Mouse (Mus musculus) forebrain, embryonic 13.5 days (tissue): ENCODE data around the gene Wnt3. TPM values are rescaled to one million over a fixed set of nuclear protein-coding genes. Genes with fewer than 3 reads are reported as not detected.

Experiments used
- ATAC-seq: fragments of 200-750 bp; cut with Nextera tagmentation; 2 replicates; pipeline ENCODE4 v1.8.0; 2017
- H3K27ac ChIP-seq: fragments of 300-500 bp; sonication (generic); 2 replicates; pipeline ENCODE4 v1.5.1; 2015; ENCODE audit warnings: inconsistent platforms, mild to moderate bottlenecking, moderate library complexity
- H3K27me3 ChIP-seq: fragments of 300-500 bp; sonication (generic); 2 replicates; pipeline ENCODE4 v1.6.1; 2015; ENCODE audit warnings: mild to moderate bottlenecking, inconsistent platforms
- H3K36me3 ChIP-seq: fragments of 300-500 bp; sonication (generic); 2 replicates; pipeline ENCODE4 v1.6.1; 2015; ENCODE audit warnings: mild to moderate bottlenecking, inconsistent platforms; ENCODE audit not compliant: poor library complexity, severe bottlenecking
- H3K4me1 ChIP-seq: fragments of 300-500 bp; sonication (generic); 2 replicates; pipeline ENCODE4 v1.6.1; 2015; ENCODE audit warnings: inconsistent platforms
- H3K4me2 ChIP-seq: fragments of 300-500 bp; sonication (generic); 2 replicates; pipeline ENCODE4 v1.6.1; 2015; ENCODE audit warnings: inconsistent platforms, mild to moderate bottlenecking, moderate library complexity
- H3K4me3 ChIP-seq: fragments of 300-500 bp; sonication (generic); 2 replicates; pipeline ENCODE4 v1.5.1; 2015; ENCODE audit warnings: mild to moderate bottlenecking, inconsistent platforms
- H3K9ac ChIP-seq: fragments of 300-500 bp; sonication (generic); 2 replicates; pipeline ENCODE4 v1.6.1; 2015; ENCODE audit warnings: mild to moderate bottlenecking, inconsistent platforms
- H3K9me3 ChIP-seq: fragments of 300-500 bp; sonication (generic); replicated peaks from 2 replicates; pipeline ENCODE4 v1.6.1; 2016; ENCODE audit warnings: inconsistent platforms
- WGBS: fragments of 180-500 bp; shearing (Covaris S2); methylation state at CpG from one replicate; pipeline ENCODE4 v1.1.7; 2015; 5-methylcytosine and 5-hydroxymethylcytosine counted together
- polyA plus RNA-seq: library from polyadenylated mRNA; unstranded; fragments of >200 nt; fragmentation: Nextera tagmentation; extraction: Ambion mirVana; gene quantifications from 2 replicates; pipeline ENCODE4 v1.2.1, GENCODE M21; 2015

The Wnt3 gene
- polyA plus RNA-seq, result 6.5 TPM in 2 replicates

DNA sequence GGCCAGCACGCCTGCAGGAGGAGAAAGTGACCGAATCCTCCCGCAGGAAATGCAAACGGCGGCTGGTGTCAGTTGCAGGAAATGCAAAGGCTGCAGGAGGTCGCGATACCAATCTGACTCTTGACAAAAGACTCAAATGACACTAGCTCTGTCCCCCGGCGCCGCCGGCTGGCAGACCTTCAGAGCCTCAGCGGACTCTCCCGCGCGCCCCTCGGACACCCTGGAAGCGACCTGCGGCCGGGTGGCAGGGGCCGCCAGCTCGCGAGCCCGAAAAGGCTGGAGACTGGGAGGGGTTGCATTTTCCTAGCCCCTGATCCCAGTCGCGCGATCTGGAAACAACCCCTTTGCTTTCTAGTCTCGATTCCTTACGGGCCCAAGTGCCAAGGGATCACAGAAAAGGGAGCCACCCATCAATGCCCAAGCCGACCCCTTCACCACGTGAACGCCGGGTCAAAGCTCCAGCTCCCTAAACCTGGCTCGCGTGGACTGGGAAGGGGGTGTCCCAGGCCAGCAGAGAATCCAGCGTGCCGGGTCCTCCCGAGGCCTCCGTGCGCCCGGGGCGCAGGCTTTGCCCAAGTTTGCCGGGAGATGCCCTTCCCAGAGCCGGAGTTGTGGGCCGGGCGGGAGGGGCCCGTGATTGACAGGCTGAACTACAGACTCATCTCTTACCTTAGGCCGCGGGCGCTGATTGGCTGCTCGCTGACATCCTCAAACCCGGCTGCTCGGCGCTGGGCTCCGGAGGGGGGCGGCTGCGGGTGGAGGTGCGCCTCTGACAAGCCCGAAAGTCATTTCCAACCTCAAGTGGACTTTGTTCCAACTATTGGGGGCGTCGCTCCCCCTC lies at the start of gene Wnt3:
Wnt3 (plus strand) TSS at position 764 of the 841 bp plus-strand sequence.
- H3K4me3 ChIP-seq, result peak within 1 kb of the TSS; percentile 42
- H3K27me3 ChIP-seq, result peaks cover 94% of the 10 kb centered on the region
- no peaks in the 10 kb centered on the region for H3K36me3 ChIP-seq
- no peaks in the 10 kb centered on the region for H3K9me3 ChIP-seq
- peak within 1 kb of the TSS; percentile 53 for H3K9ac ChIP-seq
- H3K4me2 ChIP-seq, result peak within 1 kb of the TSS; percentile 66
- no peak within 1 kb of the TSS for H3K27ac ChIP-seq
- peak; percentile 79; the same call in 1 of the 2 replicates for ATAC-seq
- under 1% methylated on average over 60 of the region's 60 CpGs for WGBS
- H3K4me1 ChIP-seq, result peaks cover 36% of the 10 kb centered on the region

DNA sequence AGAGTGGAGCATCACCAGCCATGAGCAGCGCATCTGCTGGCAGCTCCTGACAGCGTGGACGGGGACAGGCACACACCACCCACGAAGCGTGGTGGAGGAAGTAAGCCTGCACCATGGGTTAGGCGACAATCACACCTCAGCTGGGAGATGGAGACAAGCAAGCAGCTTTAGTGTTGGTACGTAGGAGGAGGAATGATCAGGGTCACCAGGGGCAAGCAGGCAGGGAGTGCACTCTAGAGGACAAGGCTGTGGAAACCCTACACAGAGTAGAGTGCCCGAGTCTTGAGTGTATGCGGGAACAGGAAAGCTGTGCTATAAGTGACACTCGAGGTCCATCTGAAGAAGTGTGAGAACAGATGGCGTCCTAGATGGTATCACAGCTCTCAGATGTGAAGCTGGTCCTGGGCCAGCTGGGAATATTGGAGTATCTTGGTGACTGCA lies 49.6 kb upstream of the Wnt3 start:
- 76% methylated on average over 11 of the region's 11 CpGs for WGBS

DNA sequence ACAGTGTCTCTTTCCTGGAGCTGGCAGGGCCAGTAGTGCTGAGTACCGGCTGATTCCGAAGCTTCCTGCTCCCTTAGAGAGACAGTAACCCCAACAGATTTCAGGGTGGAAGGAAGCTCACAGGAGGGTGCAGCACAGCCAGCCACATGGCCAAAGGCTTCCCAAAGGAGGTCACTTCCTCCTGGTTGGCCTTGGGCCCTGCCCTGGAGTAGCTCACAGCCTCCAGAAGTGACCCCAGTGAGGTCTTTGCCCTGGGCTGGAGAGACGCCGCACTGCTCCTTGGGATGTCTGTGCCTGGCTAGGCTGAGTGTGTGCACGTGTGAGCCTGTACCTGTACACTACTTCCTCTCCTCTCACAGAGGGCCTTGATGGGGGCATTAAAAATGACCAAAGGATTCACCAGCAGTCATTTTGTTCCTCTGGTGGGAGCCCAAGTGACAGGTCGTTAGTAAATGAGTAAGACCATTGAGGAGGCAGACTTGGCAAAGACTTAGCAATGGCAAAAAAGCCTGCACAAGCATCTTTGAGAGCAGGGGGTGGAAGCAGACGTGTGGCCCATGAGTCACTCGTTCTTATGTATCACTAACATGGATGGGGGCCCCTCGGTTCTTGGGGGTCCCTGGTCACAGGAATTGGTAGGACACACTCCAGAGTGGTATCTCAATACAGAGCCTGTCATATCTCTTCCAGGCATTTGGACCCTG lies 44.5 kb upstream of the Wnt3 start:
- Histone ChIP-seq H3K27me3 (peaks cover 5% of the 10 kb centered on the region; the same call in 1 of the 2 replicates), H3K4me1 (no peaks in the 10 kb centered on the region), H3K4me2 (no peak overlapping the region), H3K27ac (no peak overlapping the region), H3K4me3 (no peak overlapping the region), H3K36me3 (no peaks in the 10 kb centered on the region), H3K9ac (no peak overlapping the region), H3K9me3 (peaks cover 3% of the 10 kb centered on the region; the same call in 1 of the 2 replicates)
- WGBS, result 75% methylated on average over 9 of the region's 9 CpGs
- ATAC-seq, result no peak

More for the DNA sequence above, 49.6 kb upstream of the Wnt3 start:
- ATAC-seq, result 0 out of 2 replicates have a peak, but pooled peaks have one; percentile 36
- H3K4me1 ChIP-seq, result peaks cover 12% of the 10 kb centered on the region
- no peaks in the 10 kb centered on the region for H3K36me3 ChIP-seq
- no peak overlapping the region for H3K4me3 ChIP-seq
- peak overlapping the region; percentile 19; the same call in 1 of the 2 replicates for H3K27ac ChIP-seq
- no peak overlapping the region for H3K9ac ChIP-seq
- H3K9me3 ChIP-seq, result peaks cover 3% of the 10 kb centered on the region; the same call in 1 of the 2 replicates
- no peaks in the 10 kb centered on the region for H3K27me3 ChIP-seq
- no peak overlapping the region for H3K4me2 ChIP-seq

DNA sequence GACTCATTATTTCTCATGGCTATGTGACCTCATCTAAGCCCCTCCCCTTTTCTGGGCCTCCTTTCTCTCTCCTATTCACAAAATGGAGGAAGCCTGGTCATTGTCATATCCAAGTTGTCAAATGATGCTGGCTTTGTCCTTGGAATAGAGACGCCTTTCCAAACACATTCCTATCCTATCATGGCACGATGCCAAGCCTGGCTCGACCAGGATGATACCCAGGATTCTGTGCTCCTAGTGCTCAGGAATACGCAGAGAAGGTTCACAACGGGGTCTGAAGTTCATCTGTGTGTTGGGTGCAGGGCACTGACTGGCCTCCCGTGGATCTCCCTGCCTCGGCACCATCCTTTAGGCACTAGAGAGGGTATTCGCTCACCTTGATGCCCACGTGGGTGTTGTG lies 42.4 kb upstream of the Wnt3 start:
- Histone ChIP-seq H3K27me3 (peaks cover 5% of the 10 kb centered on the region; the same call in 1 of the 2 replicates), H3K4me2 (no peak overlapping the region), H3K36me3 (no peaks in the 10 kb centered on the region), H3K4me3 (no peak overlapping the region), H3K27ac (no peak overlapping the region), H3K9ac (no peak overlapping the region), H3K9me3 (no peaks in the 10 kb centered on the region), H3K4me1 (no peaks in the 10 kb centered on the region)
- 79% methylated on average over 9 of the region's 9 CpGs for WGBS
- no peak for ATAC-seq

DNA sequence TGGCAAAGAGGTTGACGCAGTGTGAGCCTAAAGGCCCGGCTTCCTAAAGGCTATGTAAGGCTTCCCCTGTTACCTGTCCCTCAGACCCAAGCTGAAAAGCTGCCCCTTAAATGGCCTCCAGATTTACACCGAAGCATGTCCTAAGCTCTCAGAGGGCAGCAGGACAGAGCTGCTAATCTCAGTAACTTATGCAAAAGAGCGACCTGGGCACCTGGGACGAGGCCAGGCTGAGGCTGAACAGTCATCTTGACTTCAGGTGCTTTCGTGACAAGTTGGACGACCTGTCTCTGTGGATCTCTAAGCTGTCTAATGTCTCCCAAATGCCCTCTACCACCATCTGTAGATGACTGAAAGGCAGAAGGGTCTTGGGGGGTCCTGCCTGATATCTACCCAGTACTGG lies 41.6 kb upstream of the Wnt3 start:
- H3K27ac ChIP-seq, result no peak overlapping the region
- 78% methylated on average over 7 of the region's 7 CpGs for WGBS
- no peak for ATAC-seq
- H3K4me2 ChIP-seq, result no peak overlapping the region
- H3K36me3 ChIP-seq, result no peaks in the 10 kb centered on the region
- peaks cover 5% of the 10 kb centered on the region; the same call in 1 of the 2 replicates for H3K27me3 ChIP-seq
- no peak overlapping the region for H3K9ac ChIP-seq
- H3K4me3 ChIP-seq, result no peak overlapping the region
- no peaks in the 10 kb centered on the region for H3K9me3 ChIP-seq
- no peaks in the 10 kb centered on the region for H3K4me1 ChIP-seq

DNA sequence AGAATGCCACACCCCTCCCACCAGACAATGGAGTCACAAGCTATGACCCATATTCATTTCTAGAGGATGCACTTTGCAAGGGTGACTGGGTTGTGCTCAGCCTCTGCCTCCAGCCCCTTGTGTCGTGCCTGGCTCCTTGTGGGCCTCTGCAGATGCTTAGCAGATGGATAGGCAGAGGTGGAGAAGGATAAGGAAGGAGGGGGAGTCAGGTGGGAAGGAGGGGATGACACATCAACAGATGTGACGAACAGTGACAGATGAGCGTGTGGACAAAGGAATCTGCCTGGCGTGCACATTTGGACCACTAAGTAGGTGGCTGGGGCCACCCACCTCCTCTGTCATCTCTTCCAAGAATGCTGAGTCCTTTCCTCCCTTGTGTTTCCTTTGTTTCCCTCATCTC lies 40.9 kb upstream of the Wnt3 start:
- peaks cover 5% of the 10 kb centered on the region; the same call in 1 of the 2 replicates for H3K27me3 ChIP-seq
- H3K9ac ChIP-seq, result no peak overlapping the region
- H3K36me3 ChIP-seq, result no peaks in the 10 kb centered on the region
- no peak overlapping the region for H3K4me3 ChIP-seq
- 70% methylated on average over 4 of the region's 4 CpGs for WGBS
- no peak for ATAC-seq
- no peak overlapping the region for H3K4me2 ChIP-seq
- no peak overlapping the region for H3K27ac ChIP-seq
- H3K4me1 ChIP-seq, result no peaks in the 10 kb centered on the region
- no peaks in the 10 kb centered on the region for H3K9me3 ChIP-seq

DNA sequence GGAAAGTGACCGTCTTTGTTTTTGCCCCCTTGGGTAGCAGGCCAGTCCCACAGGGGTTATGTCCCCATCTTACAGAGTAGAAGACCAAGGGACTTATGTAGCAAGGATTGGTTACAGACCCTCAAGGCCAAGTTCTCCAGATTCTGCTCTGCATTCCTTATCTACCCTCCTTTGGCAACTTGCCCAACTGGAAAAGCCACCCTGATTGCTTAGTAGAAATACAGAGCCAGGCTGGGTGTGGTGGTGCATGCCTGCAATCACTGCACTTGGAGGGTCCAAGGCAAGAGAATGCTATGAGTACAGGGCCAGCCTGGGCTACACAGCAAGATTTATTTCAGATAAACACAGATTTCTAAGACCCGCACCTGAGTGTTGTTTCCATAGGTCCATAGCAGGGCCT lies 40.0 kb upstream of the Wnt3 start:
- Histone ChIP-seq H3K4me2 (no peak overlapping the region), H3K9me3 (no peaks in the 10 kb centered on the region), H3K9ac (no peak overlapping the region), H3K27ac (no peak overlapping the region), H3K36me3 (no peaks in the 10 kb centered on the region), H3K4me1 (no peaks in the 10 kb centered on the region), H3K27me3 (peaks cover 5% of the 10 kb centered on the region; the same call in 1 of the 2 replicates), H3K4me3 (no peak overlapping the region)
- 93% methylated on average over 2 of the region's 2 CpGs for WGBS
- ATAC-seq, result no peak

DNA sequence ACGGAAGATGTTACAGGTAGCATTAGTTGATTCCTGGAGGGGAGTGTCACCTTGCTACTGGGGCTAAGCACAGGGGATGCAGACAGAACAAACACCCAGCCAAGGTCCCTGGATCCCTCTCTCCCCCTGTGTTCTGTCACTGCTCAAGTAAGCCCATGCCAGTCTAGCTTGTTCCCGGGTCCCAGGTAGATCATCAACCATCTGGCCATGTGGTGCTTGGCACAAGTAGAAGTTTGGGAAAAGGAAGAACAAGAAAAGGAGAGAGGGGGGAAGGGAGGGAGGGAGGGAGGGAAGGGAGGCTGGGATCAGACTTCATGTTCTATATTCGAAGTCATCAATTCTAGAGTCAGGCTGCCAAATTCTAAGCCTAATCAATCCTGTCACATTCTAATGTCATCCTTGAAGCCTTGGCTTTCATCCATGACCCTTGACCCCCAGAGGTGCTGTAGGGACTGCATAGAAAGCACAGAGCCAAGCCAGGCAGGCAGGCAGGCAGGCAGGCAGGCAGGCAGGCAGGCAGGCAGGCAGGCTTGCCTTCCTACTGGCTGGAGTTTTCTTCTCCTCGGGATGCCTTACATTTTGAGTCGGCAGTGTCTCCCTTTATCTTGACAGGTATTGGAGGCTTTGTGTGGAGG lies 39.4 kb upstream of the Wnt3 start:
- Histone ChIP-seq H3K4me1 (no peaks in the 10 kb centered on the region), H3K4me2 (no peak overlapping the region), H3K9ac (no peak overlapping the region), H3K36me3 (no peaks in the 10 kb centered on the region), H3K27me3 (peaks cover 7% of the 10 kb centered on the region; the same call in 1 of the 2 replicates), H3K27ac (no peak overlapping the region), H3K9me3 (no peaks in the 10 kb centered on the region), H3K4me3 (no peak overlapping the region)
- no peak for ATAC-seq
- 73% methylated on average over 5 of the region's 5 CpGs for WGBS

DNA sequence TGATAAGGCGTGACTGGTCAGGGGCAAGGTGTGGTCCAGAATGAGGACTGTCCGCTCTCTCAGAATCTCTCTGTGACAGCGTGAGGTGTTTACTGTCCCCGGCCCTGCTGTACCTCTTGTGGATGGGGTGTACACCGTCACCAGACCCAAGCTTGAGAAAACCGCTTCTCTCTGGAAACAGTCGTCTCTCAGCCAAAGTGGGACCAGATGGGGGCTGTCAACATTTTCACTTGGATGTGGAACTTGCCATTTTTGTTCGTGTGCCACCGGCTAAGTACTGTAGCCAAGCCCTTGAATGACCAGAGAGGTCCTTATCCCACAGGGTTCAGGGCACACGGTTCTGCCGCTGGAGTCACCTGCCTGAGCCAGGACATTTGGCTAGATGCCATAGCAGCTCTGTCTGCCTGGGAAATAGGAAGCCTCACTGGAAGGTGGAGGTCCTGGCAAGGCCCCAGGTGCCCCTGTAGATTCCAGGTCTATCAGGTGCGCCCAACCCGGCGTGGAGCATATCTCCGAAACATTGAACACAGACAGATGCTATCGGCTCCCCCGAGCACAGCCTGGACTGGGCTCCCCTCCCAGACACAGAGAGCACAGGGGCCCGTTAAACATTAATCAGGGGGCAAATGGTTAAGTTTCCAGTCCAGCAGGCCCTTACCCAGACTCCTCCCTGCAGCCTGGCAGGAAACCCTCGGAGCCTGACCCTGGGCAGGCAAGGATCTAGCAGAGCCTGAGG lies 38.7 kb upstream of the Wnt3 start:
- Histone ChIP-seq H3K4me3 (no peak overlapping the region), H3K36me3 (no peaks in the 10 kb centered on the region), H3K27me3 (peaks cover 12% of the 10 kb centered on the region; the same call in 1 of the 2 replicates), H3K27ac (no peak overlapping the region), H3K9ac (no peak overlapping the region), H3K4me1 (no peaks in the 10 kb centered on the region), H3K4me2 (no peak overlapping the region), H3K9me3 (no peaks in the 10 kb centered on the region)
- ATAC-seq, result no peak
- WGBS, result 76% methylated on average over 19 of the region's 19 CpGs

DNA sequence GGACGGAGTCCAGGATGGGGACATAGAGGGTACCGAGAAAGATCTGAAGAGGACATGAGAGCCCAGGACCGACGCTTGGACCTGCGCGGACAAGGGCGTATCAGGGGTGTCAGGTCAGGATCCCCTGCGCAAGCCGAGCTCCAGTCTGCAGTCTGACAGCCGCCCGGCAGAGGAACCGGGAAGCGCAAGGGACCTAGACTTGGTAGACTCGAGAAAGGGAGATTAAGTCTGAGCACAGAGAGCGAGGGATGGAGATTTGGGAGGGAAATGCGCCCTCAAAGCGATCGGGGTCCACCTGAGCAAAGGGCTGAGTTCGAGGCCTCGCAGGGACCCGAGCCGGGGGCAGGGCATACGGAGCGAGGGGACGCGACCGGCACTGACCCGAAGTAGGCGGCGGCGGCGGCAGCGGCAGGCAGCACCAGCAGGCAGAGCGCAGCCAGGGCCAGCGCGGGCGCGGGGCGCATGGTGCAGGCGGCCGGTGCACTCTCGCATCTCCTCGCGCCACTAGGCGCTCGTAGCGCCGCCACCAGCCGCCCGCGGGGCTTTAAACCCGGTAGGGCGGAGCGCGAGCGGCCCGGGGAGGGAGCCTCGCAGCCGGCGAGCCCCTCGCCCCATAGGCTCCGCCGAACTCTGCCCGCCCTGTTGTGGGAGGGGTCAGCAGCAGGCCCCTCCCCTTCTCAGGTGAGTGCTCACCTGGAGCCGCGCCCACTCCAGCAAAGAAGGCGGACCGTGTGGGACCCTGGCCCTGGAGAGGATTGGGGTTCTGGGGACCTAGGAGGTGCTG lies 24.5 kb upstream of the Wnt3 start, which contains the start of gene Wnt9b:
Wnt9b (minus strand) TSS at position 516 of the 784 bp plus-strand sequence.
- Histone ChIP-seq H3K27me3 (peaks cover 86% of the 10 kb centered on the region), H3K4me3 (peak within 1 kb of the TSS; percentile 44), H3K36me3 (no peaks in the 10 kb centered on the region), H3K4me1 (peaks cover 13% of the 10 kb centered on the region), H3K4me2 (peak within 1 kb of the TSS; percentile 79), H3K9ac (peak within 1 kb of the TSS; percentile 55), H3K27ac (no peak within 1 kb of the TSS), H3K9me3 (no peaks in the 10 kb centered on the region)
- ATAC-seq, result peak; percentile 48; the same call in 1 of the 2 replicates
- WGBS, result under 1% methylated on average over 59 of the region's 68 CpGs

DNA sequence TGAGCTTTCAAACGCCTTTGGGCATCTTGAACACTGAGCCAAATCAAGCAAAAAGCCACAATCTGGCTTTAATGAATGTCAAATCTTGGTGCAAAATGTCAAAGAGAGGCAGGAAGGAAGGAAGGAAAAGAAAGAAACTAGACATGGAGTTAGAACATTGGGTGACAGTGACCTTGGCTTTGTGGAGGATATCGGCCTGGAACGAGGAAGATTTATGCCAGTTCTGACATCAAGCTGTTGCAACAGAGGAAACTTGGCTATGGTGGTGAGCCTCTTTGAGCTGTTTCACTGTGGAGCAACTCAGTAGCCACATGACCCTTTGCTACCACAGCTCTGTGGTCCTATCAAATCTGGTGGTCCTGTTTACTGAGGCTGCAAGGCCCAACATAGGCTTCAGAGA lies 23.3 kb upstream of the Wnt3 start:
- Histone ChIP-seq H3K27ac (no peak overlapping the region), H3K4me1 (peaks cover 13% of the 10 kb centered on the region), H3K4me2 (no peak overlapping the region), H3K4me3 (no peak overlapping the region), H3K9me3 (no peaks in the 10 kb centered on the region), H3K9ac (no peak overlapping the region), H3K36me3 (no peaks in the 10 kb centered on the region), H3K27me3 (peaks cover 87% of the 10 kb centered on the region)
- no peak for ATAC-seq
- WGBS, result 67% methylated on average over 3 of the region's 3 CpGs
